Mouse (Mus musculus) heart, postnatal 0 days (tissue): ENCODE results near the gene Faim.

Experiments
- CTCF ChIP-seq: IDR thresholded peaks from 2 replicates; pipeline ENCODE4 v1.5.1; 2016; ENCODE audit warnings: antibody characterized with exemption, control low read depth, low read depth
- EP300 ChIP-seq: IDR thresholded peaks from 2 replicates; pipeline ENCODE4 v1.6.1; 2016; ENCODE audit warnings: antibody characterized with exemption, low read depth

DNA sequence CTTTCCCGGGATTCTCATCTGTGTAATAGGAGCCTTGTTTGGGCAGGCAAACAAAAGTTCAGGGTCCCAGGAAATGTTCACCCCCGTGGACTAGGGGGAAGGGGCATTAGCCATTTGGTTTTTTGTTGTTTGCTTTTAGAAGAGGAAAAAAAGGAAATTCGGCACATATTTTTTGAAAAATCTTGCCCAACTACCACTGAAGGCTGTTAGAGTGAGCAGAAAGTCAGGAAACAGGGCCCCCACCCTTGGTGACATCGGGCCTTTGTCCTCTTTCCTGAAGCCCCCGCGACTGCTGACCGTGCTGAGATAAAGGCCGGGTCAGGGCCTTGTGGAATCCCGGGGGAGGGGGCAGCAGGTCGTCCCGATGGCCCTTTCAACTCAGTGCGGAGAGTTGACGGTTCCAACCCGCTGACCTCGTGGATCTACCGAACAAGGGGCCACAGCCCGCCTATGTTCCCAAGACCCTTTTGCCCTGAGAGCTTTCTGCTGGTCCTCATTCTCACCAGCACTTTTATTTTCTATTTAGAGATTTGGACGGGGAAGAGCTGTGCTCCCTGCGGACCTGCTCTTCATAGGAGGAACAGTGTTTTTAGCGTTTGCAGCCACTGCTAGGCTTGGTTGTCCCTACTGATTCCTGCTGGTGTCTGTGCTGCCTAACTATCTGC is 23.6 kb upstream of the Faim start:
- no peak for TF ChIP-seq CTCF
- no peak for TF ChIP-seq EP300
